Mouse (Mus musculus) liver, adult 2 months (tissue): ENCODE measurements around the gene B3galt4.

Experiments used
- CTCF ChIP-seq: fragments of 200-500 bp; IDR thresholded peaks from 2 replicates; pipeline ENCODE4 v1.5.1; 2011; ENCODE audit warnings: low read depth, low read length, control low read depth
- POLR2A ChIP-seq: fragments of 200-500 bp; IDR thresholded peaks from 2 replicates; pipeline ENCODE4 v1.6.1; 2011; ENCODE audit warnings: low read length, control low read depth; ENCODE audit not compliant: insufficient read depth; ENCODE audit errors: extremely low read depth

GRCm38 (mm10) chr17:33968489-33968888 lies 17.2 kb upstream of the B3galt4 start:
- TF ChIP-seq CTCF (peak; percentile 97), POLR2A (no peak)
